Mouse (Mus musculus): ENCODE data around the gene Six5. TPM values are rescaled to one million over a fixed set of nuclear protein-coding genes. Genes with fewer than 3 reads are reported as not detected.
"Not testable (repeated sequence)": the region's sequence is repeated elsewhere in the genome, so short reads cannot be mapped to it uniquely, and the experiment has no call there.

Gene Six5
- polyA plus RNA-seq, 1 experiment from 2014 or later: 7.5 TPM

DNA sequence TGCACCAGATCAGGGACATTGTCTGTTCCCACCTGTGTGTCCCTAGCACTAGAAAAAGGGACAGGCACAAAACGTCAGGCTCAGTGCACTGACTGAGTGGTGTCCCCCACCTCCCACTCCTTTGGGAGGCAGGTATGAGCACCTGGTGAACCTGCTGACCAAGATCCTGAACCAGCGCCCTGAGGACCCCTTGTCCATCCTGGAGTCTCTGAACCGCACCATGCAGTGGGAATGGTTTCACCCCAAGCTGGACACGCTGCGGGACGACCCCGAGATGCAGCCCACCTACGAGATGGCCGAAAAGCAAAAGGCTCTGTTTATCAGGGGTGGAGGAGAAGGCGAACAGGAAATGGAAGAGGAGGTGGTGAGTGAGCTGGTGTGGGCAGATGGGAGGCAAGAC is 37.0 kb upstream of the Six5 start:
- 91% methylated on average over 10 of the region's 10 CpGs for WGBS
- Histone ChIP-seq H3K27me3 (ENCODE audit: low read depth, poor library complexity, severe bottlenecking) (no peaks in the 10 kb centered on the region), H3K4me1 (peaks cover 11% of the 10 kb centered on the region), H3K4me3 (no peak overlapping the region), H3K9me3 (replicated peaks) (no peaks in the 10 kb centered on the region), H3K36me3 (peaks cover 40% of the 10 kb centered on the region), H3K27ac (no peak overlapping the region)
- DNase-seq (ENCODE audit: low spot score): no peak

DNA sequence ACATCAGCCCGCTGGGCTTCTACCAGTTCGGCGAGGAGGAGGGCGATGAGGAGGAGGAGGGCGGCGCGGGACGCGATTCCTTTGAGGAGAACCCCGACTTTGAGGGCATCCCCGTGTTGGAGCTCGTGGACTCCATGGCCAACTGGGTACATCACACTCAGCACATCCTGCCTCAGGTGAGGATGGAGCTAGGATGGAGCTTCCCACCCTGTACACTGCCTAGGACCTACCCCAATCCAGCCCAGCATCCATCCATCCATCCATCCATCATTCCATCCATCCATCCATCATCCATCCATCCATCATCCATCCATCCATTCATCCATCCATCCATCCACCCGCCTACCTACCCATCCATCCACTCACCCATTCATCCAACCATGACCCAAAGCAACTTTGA is 28.5 kb upstream of the Six5 start:
- 53% methylated on average over 13 of the region's 13 CpGs for WGBS

DNA sequence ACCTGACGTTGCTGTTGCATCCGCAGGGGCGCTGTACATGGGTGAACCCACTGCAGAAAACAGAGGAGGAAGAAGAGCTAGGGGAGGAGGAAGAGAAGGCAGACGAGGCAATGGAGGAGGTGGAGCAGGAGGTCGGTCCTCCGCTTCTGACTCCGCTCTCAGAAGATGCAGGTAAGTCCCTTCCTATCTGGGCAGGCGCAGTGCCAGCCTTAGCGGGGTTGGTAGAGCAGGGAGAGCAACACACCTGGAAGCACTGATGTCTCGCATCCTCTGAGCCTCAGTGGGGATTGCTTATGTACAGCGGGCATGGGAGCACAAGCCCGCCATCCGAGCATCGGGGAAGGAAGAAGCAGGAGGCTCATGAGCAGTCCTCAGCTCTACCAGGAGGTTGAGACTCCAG is 27.3 kb upstream of the Six5 start:
- 48% methylated on average over 14 of the region's 14 CpGs for WGBS
- H3K4me3 ChIP-seq: no peak overlapping the region

More for the DNA sequence above, 28.5 kb upstream of the Six5 start:
- H3K9me3 ChIP-seq (replicated peaks): 0 out of 2 replicates have a peak, but pooled peaks cover 1% of the 10 kb centered on the region
- H3K27me3 ChIP-seq (ENCODE audit: low read depth, poor library complexity, severe bottlenecking): peaks cover 49% of the 10 kb centered on the region
- H3K4me3 ChIP-seq: peak overlapping the region; percentile 15; the same call in 1 of the 2 replicates
- no peak for DNase-seq (ENCODE audit: low spot score)
- no peak overlapping the region for H3K27ac ChIP-seq
- no peaks in the 10 kb centered on the region for H3K4me1 ChIP-seq
- H3K36me3 ChIP-seq: no peaks in the 10 kb centered on the region

DNA sequence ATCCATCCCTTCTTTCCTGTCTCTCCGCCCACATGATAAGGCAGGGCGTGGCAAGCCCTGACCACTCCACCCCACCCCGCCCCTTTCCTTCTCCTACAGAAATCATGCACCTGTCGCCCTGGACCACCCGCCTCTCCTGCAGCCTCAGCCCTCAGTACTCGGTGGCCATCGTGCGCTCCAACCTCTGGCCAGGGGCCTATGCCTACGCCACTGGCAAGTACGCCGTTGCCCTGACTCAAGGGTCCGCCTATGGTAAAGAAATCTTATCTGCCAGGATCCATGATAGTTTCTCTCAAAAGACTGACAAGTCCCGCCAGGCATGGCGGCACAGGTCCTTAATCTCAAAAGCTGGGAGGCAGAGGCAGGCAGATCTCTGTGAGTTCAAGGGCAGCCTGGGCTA is 26.5 kb upstream of the Six5 start:
- 0 out of 2 replicates have a peak, but pooled peaks cover 1% of the 10 kb centered on the region for H3K9me3 ChIP-seq (replicated peaks)
- no peak overlapping the region for H3K4me3 ChIP-seq
- peaks cover 49% of the 10 kb centered on the region for H3K27me3 ChIP-seq (ENCODE audit: low read depth, poor library complexity, severe bottlenecking)
- no peak for DNase-seq (ENCODE audit: low spot score)
- no peak overlapping the region for H3K27ac ChIP-seq
- no peaks in the 10 kb centered on the region for H3K36me3 ChIP-seq
- WGBS: 71% methylated on average over 11 of the region's 14 CpGs
- H3K4me1 ChIP-seq: no peaks in the 10 kb centered on the region

More for the DNA sequence above, 27.3 kb upstream of the Six5 start:
- Histone ChIP-seq H3K27ac (no peak overlapping the region), H3K9me3 (replicated peaks) (0 out of 2 replicates have a peak, but pooled peaks cover 1% of the 10 kb centered on the region), H3K4me1 (no peaks in the 10 kb centered on the region), H3K27me3 (ENCODE audit: low read depth, poor library complexity, severe bottlenecking) (peaks cover 49% of the 10 kb centered on the region), H3K36me3 (no peaks in the 10 kb centered on the region)
- no peak for DNase-seq (ENCODE audit: low spot score)

DNA sequence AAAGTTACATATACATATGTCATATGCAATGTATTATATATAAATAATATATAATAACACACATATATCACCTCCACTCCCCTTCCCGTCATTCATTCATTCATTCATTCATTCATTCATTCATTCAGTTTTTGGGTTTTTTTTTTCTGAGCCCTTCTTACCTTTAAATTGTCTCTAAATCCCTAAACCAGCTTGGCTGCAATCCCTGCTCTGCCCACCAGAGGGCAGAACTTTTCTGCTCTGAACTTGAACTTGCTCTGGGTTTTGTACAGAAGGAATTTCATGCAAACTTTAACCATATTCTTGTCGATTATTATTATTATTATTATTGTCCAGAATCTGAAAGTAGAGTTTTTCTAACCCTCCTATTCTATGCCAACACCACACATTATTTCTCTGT is 25.7 kb upstream of the Six5 start:
- Histone ChIP-seq H3K9me3 (replicated peaks) (0 out of 2 replicates have a peak, but pooled peaks cover 1% of the 10 kb centered on the region), H3K4me3 (no peak overlapping the region), H3K4me1 (no peaks in the 10 kb centered on the region), H3K36me3 (no peaks in the 10 kb centered on the region), H3K27me3 (ENCODE audit: low read depth, poor library complexity, severe bottlenecking) (peaks cover 45% of the 10 kb centered on the region), H3K27ac (no peak overlapping the region)
- WGBS: 6% methylated on average over 2 of the region's 2 CpGs
- DNase-seq (ENCODE audit: low spot score): peak; percentile 83

DNA sequence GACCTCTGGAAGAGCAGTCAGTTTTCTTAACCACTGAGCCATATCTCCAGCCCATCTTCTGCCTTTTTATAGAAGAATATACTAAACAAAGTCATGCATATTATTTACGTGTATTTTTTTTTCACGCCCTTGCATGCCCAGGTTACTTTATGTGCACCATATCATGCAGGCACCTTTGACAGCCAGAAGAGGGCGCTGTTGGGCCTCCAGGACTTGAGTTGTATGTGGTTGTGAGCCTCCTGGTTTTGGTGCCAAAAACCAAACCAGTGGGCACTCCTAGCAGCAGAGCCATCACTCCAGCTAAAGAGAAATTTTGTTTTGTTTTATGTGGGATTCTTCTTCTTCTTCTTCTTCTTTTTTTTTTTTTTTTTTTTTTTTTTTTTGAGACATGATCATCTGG is 24.9 kb upstream of the Six5 start:
- no peak overlapping the region for H3K4me3 ChIP-seq
- H3K36me3 ChIP-seq: no peaks in the 10 kb centered on the region
- WGBS: 50% methylated on average over 3 of the region's 3 CpGs
- no peaks in the 10 kb centered on the region for H3K4me1 ChIP-seq
- DNase-seq (ENCODE audit: low spot score): peak; percentile 40
- H3K27ac ChIP-seq: no peak overlapping the region
- H3K9me3 ChIP-seq (replicated peaks): 0 out of 2 replicates have a peak, but pooled peaks cover 1% of the 10 kb centered on the region
- peaks cover 37% of the 10 kb centered on the region for H3K27me3 ChIP-seq (ENCODE audit: low read depth, poor library complexity, severe bottlenecking)

DNA sequence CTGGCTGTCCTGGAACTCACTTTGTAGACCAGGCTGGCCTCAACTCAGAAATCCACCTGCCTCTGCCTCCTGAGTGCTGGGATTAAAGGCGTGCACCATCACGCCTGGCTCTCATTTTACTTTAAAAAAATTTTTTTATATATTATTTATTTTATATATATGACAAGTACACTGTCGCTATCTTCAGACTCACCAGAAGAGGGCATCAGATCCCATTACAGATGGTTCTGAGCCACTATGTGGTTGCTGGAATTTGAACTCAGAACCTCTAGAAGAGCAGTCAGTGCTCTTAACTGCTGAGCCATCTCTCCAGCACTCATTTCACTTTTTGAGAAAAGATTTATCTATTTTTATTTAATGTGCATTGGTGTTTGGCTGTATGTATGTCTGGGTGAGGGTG is 23.4 kb upstream of the Six5 start:
- not testable (repeated sequence) for H3K27ac ChIP-seq; DNase-seq (ENCODE audit: low spot score); H3K36me3 ChIP-seq; H3K4me3 ChIP-seq; H3K4me1 ChIP-seq; H3K9me3 ChIP-seq (replicated peaks)
- WGBS: 57% methylated on average over 3 of the region's 3 CpGs
- H3K27me3 ChIP-seq (ENCODE audit: low read depth, poor library complexity, severe bottlenecking): peaks cover 22% of the 10 kb centered on the region

DNA sequence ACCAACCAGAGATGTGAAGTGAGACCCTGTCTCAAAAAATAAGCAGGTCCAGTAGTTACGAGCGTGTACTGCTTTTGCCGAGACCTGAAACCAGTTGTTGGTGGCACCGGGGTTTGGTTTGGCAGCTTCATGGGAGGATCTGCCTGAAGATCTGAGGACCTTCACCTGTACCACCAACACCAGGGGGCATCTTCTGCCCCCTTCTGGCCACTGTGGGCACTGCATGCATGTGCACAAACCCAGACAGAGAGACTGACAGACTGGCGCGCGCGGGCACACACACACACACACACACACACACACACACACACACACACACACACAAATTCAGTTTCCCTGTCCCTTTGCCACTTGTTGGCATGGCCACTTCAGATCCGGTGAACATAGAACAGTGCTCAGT is 20.9 kb upstream of the Six5 start:
- WGBS: 87% methylated on average over 9 of the region's 9 CpGs
- DNase-seq (ENCODE audit: low spot score): peak; percentile 51
- no peaks in the 10 kb centered on the region for H3K27me3 ChIP-seq (ENCODE audit: low read depth, poor library complexity, severe bottlenecking)
- H3K4me3 ChIP-seq: no peak overlapping the region
- H3K4me1 ChIP-seq: peaks cover 23% of the 10 kb centered on the region
- no peak overlapping the region for H3K27ac ChIP-seq
- no peaks in the 10 kb centered on the region for H3K9me3 ChIP-seq (replicated peaks)
- H3K36me3 ChIP-seq: peaks cover 10% of the 10 kb centered on the region

DNA sequence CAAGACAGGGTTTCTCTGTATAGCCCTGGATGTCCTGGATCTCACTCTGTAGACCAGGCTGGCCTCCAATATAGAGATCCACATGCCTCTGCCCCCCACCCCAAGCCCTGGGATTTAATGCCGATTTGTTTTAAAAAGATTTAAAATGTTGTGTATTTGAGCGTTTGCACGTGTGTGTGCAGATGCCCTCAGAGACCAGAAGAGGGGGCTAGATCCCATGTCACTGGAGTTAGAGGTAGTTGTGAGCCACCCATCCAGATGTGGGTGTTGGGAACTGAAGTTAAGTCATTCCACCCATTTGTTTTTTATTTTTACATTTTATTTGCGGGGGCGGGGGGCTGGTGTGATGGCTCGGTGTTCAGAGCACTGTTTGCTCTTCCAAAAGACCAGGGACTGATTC is 19.9 kb upstream of the Six5 start:
- no peak overlapping the region for H3K4me3 ChIP-seq
- H3K9me3 ChIP-seq (replicated peaks): no peaks in the 10 kb centered on the region
- H3K36me3 ChIP-seq: peaks cover 20% of the 10 kb centered on the region
- 94% methylated on average over 6 of the region's 6 CpGs for WGBS
- no peak for DNase-seq (ENCODE audit: low spot score)
- peaks cover 23% of the 10 kb centered on the region for H3K4me1 ChIP-seq
- no peaks in the 10 kb centered on the region for H3K27me3 ChIP-seq (ENCODE audit: low read depth, poor library complexity, severe bottlenecking)
- H3K27ac ChIP-seq: no peak overlapping the region

DNA sequence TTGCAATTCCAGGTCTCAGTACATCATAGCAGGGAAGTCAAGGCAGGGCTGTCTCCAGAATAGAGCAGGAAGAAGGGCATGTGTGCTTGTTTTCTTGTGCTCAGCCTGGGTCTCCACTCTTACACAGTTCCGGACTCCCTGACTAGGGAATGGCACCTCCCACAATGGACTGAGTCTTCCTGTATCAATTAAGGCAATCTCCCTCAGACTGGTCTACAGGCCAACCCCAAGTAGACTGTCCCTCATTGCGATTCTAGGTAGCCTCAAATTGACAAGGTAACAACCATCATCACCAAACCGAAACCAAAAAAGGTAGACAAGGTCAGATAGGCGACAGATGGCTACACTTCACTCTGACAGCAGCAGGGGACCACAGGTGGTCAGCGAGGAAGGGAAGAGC is 19.2 kb upstream of the Six5 start:
- Histone ChIP-seq H3K27ac (0 out of 2 replicates have a peak overlapping the region, but pooled peaks have one; percentile 30), H3K4me1 (peaks cover 23% of the 10 kb centered on the region), H3K4me3 (peak overlapping the region; percentile 100), H3K9me3 (replicated peaks) (no peaks in the 10 kb centered on the region), H3K36me3 (peaks cover 27% of the 10 kb centered on the region), H3K27me3 (ENCODE audit: low read depth, poor library complexity, severe bottlenecking) (no peaks in the 10 kb centered on the region)
- 63% methylated on average over 5 of the region's 5 CpGs for WGBS
- DNase-seq (ENCODE audit: low spot score): no peak

DNA sequence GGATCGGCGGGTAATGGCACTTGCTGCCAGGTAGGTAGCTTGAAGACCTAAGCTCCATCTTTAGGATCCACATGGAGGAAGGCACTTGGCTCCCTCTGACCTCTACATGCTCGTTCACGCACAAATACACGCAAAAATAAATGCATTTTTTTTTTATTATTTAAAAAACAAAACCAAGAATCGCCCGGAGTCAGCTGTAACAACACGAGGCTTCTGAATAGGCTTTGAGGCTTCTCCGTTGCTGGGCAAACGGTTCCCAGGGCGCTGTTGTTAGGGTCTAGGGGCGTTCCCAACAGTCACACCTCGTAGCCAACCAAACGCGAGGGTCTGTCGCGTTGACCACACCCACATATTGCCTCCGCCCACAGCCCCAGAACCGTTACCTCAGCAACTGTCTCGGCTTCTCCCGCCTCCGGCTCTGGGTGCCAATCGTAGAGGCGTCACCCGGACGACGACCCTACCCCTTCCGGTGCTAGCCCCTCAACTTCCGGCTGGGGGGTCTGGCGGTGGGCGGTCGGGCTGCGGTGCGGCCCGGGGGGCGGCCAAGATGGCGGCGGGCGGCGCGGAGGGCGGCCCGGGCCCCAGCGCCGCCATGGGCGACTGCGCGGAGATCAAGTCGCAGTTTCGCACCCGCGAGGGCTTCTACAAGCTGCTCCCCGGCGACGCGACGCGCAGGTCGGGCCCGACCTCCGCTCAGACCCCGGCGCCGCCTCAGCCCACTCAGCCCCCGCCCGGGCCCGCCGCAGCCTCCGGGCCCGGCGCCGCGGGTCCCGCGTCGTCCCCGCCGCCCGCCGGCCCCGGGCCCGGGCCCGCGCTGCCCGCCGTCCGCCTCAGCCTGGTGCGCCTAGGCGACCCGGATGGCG is 18.4 kb upstream of the Six5 start, which contains the start of gene Dmwd:
Gene Dmwd (plus strand): TSS at position 505 of the 863 bp plus-strand sequence.
- Histone ChIP-seq H3K4me1 (peaks cover 23% of the 10 kb centered on the region), H3K27me3 (ENCODE audit: low read depth, poor library complexity, severe bottlenecking) (no peaks in the 10 kb centered on the region), H3K9me3 (replicated peaks) (no peaks in the 10 kb centered on the region), H3K4me3 (peak within 1 kb of the TSS; percentile 100), H3K27ac (peak within 1 kb of the TSS; percentile 93), H3K36me3 (peaks cover 35% of the 10 kb centered on the region)
- DNase-seq (ENCODE audit: low spot score): peak; percentile 99
- WGBS: 2% methylated on average over 90 of the region's 91 CpGs

DNA sequence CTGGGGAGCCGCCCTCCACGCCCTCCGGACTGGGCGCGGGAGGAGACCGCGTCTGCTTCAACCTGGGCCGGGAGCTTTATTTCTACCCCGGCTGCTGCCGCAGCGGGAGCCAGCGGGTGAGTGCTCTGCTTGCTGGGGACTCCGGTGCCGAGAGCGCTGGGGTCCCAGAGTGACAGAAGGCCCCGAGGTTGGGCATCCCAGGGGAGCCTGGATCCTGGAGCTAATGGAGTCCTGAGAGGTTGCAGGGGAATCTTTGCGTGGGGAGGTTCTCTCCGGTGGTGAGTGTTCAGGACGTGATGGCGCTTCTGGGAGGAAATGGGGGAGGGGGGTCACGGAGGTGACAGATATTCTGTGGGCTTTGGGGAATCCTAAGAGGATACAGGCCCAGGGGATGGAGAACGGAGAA is 17.8 kb upstream of the Six5 start:
- Histone ChIP-seq H3K27me3 (ENCODE audit: low read depth, poor library complexity, severe bottlenecking) (no peaks in the 10 kb centered on the region), H3K4me3 (peak overlapping the region; percentile 100), H3K4me1 (peaks cover 23% of the 10 kb centered on the region), H3K9me3 (replicated peaks) (no peaks in the 10 kb centered on the region), H3K27ac (peak overlapping the region; percentile 93), H3K36me3 (peaks cover 41% of the 10 kb centered on the region)
- DNase-seq (ENCODE audit: low spot score): no peak
- WGBS: under 1% methylated on average over 22 of the region's 22 CpGs

DNA sequence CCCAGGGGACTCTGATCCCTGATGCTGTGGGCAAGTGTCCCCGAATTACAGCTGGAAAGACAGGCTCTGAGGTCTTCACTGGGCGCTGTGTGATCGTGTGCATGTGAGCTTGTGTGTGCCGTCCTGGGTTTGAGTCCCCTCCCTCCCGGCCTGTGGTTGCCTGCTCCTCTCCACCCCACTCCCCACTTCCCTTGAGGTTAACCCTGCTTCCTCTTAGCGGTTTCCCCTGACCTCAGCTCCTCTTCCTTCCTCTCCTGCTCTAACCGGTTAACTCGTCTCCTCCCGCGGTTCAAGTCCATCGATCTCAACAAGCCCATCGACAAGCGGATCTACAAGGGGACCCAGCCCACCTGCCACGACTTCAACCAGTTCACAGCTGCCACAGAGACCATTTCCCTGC is 16.6 kb upstream of the Six5 start:
- H3K4me3 ChIP-seq: peak overlapping the region; percentile 100

More for the DNA sequence above, 16.6 kb upstream of the Six5 start:
- Histone ChIP-seq H3K4me1 (peaks cover 32% of the 10 kb centered on the region), H3K9me3 (replicated peaks) (no peaks in the 10 kb centered on the region), H3K36me3 (peaks cover 53% of the 10 kb centered on the region), H3K27me3 (ENCODE audit: low read depth, poor library complexity, severe bottlenecking) (no peaks in the 10 kb centered on the region), H3K27ac (no peak overlapping the region)
- WGBS: 76% methylated on average over 14 of the region's 14 CpGs
- no peak for DNase-seq (ENCODE audit: low spot score)
